Mouse (Mus musculus) layer of hippocampus, postnatal 36 days (tissue): ENCODE measurements around the gene Teddm1b. TPM values are rescaled to one million over a fixed set of nuclear protein-coding genes. Genes with fewer than 3 reads are reported as not detected.

Experiments used
- DNase-seq, 2 experiments: peaks; one replicate each; pipeline ENCODE4 v3.0.0; 2022
- microRNA-seq, 2 experiments: library from miRNA; unstranded; fragments of <30 nt; microRNA quantifications; one replicate each; pipeline ENCODE4 v1.2.0; 2021
- total RNA-seq, 2 experiments: library from RNA; stranded (reverse); gene quantifications; 2 replicates each; pipeline ENCODE4 v1.2.3; 2021

Gene Teddm1b
- total RNA-seq, 2 experiments from 2014 or later = 0.20 TPM; not detected in 1

DNA sequence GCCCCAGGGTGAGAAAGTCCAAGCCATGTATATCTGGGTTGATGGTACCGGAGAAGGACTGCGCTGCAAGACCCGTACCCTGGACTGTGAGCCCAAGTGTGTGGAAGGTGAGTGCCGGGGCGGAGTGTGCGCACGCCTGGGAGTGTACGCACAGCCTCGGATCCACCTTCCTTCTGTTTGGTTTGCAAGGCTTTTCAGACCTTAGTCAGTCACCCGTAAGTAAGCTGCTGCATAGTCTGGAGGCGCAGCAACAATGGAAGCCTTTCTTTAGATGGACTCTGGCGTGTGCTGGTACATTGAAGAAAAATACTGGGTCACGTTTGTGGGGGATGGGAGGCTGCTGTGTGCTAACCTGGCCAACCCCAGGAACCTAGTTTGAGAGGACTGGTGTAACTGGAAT, 28.9 kb downstream of the Teddm1b start:
- DNase-seq = no peak

GRCm38 (mm10) chr1:153904236-153904635, 30.1 kb downstream of the Teddm1b start:
- DNase-seq = no peak

GRCm38 (mm10) chr1:153905884-153906283, 31.7 kb downstream of the Teddm1b start:
- no peak for DNase-seq

DNA sequence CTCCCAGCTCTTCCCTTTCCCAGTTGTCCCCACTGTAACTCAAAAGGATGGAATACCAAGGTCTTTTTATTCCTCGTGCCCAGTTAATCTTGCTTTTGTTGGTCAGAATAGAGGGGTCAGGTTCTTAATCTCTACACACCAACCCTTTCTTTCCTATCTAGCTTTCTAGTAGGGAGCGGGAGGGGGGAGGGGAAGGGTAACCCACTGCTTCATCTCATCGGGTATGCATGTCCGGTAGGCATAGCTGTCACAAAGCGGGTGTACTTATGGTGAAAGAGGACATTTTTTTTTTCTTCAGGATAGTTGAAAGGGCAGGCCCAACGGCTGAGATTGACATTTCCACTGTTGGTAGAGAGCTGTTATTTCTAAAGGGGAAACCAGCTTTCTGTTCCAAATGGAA, 34.1 kb downstream of the Teddm1b start:
- no peak for DNase-seq

DNA sequence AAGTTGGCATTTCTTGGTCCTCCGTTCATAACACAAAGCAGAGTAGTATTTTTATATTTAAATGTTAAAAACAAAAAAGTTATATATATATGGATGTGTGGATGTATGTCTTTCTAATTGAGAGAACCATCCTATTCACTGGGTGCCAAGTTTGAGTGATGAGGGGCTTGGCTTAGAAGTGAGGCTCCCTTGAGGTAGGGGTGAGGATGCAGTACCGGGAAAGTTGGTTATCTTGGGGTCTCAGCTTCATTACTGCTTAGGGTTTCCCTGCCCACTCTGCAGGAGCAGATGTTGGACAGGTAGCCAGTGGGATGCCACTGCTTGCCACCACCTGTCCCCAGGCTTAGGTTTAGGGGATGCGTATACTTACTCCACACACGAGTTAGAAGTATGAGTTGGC, 34.6 kb downstream of the Teddm1b start:
- no peak for DNase-seq

- no peak for DNase-seq
Measured at GRCm38 (mm10) chr1:153909213-153909962, 35.2 kb downstream of the Teddm1b start.

- DNase-seq = no peak
Measured at GRCm38 (mm10) chr1:153909963-153910291, 35.8 kb downstream of the Teddm1b start.

- DNase-seq = no peak
Measured at GRCm38 (mm10) chr1:153910423-153910822, 36.3 kb downstream of the Teddm1b start.

- no peak for DNase-seq
Measured at GRCm38 (mm10) chr1:153911276-153911795, 37.2 kb downstream of the Teddm1b start.

GRCm38 (mm10) chr1:153913869-153914268, 39.7 kb downstream of the Teddm1b start:
- DNase-seq = no peak

- no peak for DNase-seq
Measured at GRCm38 (mm10) chr1:153918521-153919206, 44.5 kb downstream of the Teddm1b start.

DNA sequence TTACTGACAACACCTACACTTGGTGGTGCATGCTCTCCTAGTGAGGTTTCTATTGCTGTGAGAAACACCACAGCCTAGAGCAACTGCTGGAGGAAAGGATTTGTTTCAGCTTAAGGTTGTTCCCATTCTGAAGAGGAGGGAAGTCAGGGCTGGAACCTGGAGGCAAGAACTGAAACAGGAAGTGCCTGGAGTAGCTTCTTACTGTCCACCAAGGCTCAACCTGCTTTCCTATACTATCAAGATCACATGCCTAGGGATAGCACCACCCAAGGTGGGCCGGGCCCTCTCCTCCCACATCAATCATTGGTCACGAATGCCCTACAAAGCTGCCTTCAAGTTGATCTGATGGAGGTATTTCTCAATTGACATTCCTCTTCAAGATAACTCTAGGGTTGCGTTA, 47.5 kb downstream of the Teddm1b start:
- no peak for DNase-seq

GRCm38 (mm10) chr1:153922571-153923021, 48.5 kb downstream of the Teddm1b start:
- no peak for DNase-seq

DNA sequence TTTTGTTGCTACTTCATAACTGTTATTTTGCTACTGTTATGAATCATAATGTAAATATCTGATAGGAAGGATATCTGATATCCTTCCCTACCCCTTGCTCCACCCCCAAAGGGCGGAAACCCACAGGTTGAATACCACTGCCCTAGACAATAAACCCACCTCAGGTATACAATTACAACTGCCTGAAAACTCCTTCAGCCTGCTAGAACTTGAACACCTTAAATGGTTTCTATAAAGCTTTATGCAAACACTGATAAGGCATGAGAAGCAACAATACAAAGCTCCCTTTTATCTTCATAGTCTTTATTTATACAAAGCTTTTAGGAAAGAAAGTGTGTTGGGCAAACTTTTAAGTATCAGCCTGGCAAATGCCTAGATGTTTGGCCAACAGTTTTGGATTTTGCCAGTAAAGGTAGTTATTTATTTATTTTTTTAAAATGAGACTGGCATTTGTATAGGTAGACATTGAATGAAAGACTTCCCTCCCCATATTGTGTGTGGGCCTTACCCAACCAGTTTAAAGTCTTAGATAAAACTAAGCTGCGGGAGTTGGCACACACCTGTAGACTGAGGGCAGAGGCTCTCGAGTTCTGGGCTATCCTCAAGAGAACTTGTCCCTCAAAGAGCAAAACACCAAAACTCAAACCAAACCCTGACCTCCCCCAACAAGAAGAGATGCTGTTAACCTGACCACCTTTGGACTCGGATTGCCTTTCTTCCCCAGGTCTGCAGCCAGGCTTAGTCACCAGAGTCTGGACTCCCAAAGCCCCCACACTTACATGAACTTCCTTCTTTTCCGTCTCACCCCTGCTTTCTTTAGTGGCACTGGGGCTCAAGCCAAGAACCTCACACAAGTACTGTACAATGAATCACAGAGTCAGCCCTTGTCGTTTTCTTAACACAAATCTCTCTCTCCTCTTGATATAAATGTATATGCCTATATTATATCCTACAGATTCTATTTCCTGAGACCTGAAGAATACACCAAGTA, 50.5 kb downstream of the Teddm1b start:
- DNase-seq = no peak

Small RNA genes within 50 kb of the gene (microRNA-seq; reads per million reads assigned to microRNA genes)
- gene Mir8114 = 11.3 to 18.8 reads per million in 2 experiments

Other genes with a start within 250 kb of the Teddm1b start
- gene Rgs8, start 221.3 kb upstream of the Teddm1b start, total RNA-seq = 10 to 100 TPM; 76.1 to 76.4 TPM
- gene Rgs16, start 134.0 kb upstream of the Teddm1b start, total RNA-seq = 1 to 10 TPM; 6.4 to 7.0 TPM
- 1 to 10 TPM; 5.9 to 6.8 TPM for gene Rnasel, start 124.9 kb upstream of the Teddm1b start, total RNA-seq
- 1 to 10 TPM in 1 of 2 experiments, under 1 TPM in 1; 0.82 to 1.3 TPM for gene Rgsl1, start 30.2 kb upstream of the Teddm1b start, total RNA-seq
- gene Teddm1a, start 17.4 kb downstream of the Teddm1b start, total RNA-seq = not detected
- 1,000 to 10,000 TPM; 1,756 to 1,813 TPM for gene Glul, start 25.6 kb downstream of the Teddm1b start, total RNA-seq
- gene Teddm2, start 25.9 kb downstream of the Teddm1b start, total RNA-seq = 1 to 10 TPM; 2.2 to 2.8 TPM